Comparison of ENCODE assay signal across 21 mouse cellular contexts in the genomic region with DNA sequence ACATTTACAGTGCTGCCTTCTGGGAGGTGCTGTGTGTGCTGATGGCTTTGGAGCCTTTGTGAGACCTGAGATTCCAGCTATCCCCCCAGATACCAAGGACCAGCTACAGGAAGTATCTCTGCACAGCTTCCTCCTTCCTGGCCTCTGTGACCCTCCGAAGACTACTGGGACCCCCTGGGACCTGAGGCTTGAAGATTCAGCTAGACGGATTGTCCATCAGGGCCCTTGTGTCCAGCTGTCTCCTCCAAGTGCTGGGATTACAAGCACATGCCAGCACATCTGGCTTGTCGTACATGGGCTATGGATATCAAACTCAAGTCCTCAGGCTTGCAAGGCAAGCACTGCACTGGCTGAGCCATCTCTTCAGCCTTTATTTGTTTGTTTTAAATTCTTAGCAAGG.
A peak's percentile ranks its signal among the peaks of the same experiment; 100 is the strongest.
DNase-seq lines count a peak whose midpoint lies in the region; ATAC-seq and TF ChIP-seq lines count a peak whose summit lies in the region.
"Had no signal": no experiment of that assay in that cellular context is flagged by ENCODE, and none has a peak within 500 bp of the region (broad histone marks: within the 10 kb centered on the region; RNA-seq: fewer than 3 reads in every experiment).

No protein-coding gene starts in this region.

- intact Hi-C loops in heart, adult 2 months (cut with DNase I) = no loop called here

- TF ChIP-seq CTCF in heart, adult 2 months (IDR thresholded peaks at IDR 0.05) = no peak
- no peak for TF ChIP-seq CTCF in stomach, postnatal 0 days (IDR thresholded peaks at IDR 0.05; ENCODE audit: low read depth)

- TF ChIP-seq EP300 in heart, adult 2 months (IDR thresholded peaks at IDR 0.05; ENCODE audit: insufficient read depth, low read depth, low read length) = no peak
- no peak for TF ChIP-seq EP300 in stomach, postnatal 0 days (optimal IDR thresholded peaks at IDR 0.05)

- H3K9ac ChIP-seq in heart, adult 2 months (ENCODE audit: low read depth, low read length) = no peak overlapping the region
- H3K9ac ChIP-seq in stomach, embryonic 14.5 days (replicated peaks; ENCODE audit: low read depth, low read length) = no peak overlapping the region
- H3K9ac ChIP-seq in stomach, postnatal 0 days (ENCODE audit: low read length) = no peak overlapping the region
- H3K9ac ChIP-seq: forebrain, embryonic 12.5 days; heart, embryonic 13.5 days; liver, embryonic 12.5 days had no signal

- H3K4me1 ChIP-seq in heart, adult 2 months (ENCODE audit: control insufficient read depth, insufficient read depth, low read length) = no peaks in the 10 kb centered on the region
- 0 out of 2 replicates have a peak, but pooled peaks cover 7% of the 10 kb centered on the region for H3K4me1 ChIP-seq in stomach, embryonic 14.5 days (ENCODE audit: control insufficient read depth, insufficient read depth, low read length)
- H3K4me1 ChIP-seq in stomach, postnatal 0 days (replicated peaks; ENCODE audit: control insufficient read depth, insufficient read depth) = no peaks in the 10 kb centered on the region
- peaks cover 18% of the 10 kb centered on the region for H3K4me1 ChIP-seq in limb, embryonic 10.5 days
- H3K4me1 ChIP-seq: forebrain, embryonic 12.5 days had no signal

- no peak for TF ChIP-seq POLR2A in heart, adult 2 months (IDR thresholded peaks at IDR 0.05; ENCODE audit: insufficient read depth, low read depth, low read length)

- peak; percentile 91 for DNase-seq in heart, adult 11 months
- no peak for DNase-seq in heart, adult 2 months
- DNase-seq in stomach, postnatal 0 days (ENCODE audit: low spot score) = no peak
- no peak for DNase-seq in limb, embryonic 10.5 days (ENCODE audit: low spot score)
- DNase-seq in layer of hippocampus, postnatal 10 days (ENCODE audit: low spot score in 2 of 2) = no peak
- DNase-seq in spleen, postnatal 10 days (ENCODE audit: low spot score in 2 of 2) = no peak
- DNase-seq: adrenal gland, postnatal 25 days; B cell, adult 2 months; cerebellum, adult 18-20 months; kidney, postnatal 36 days; lung, adult 2 months; lung, postnatal 4 days; thymus, adult 18-20 months; thymus, postnatal 4 days had no signal

- ATAC-seq in stomach, embryonic 14.5 days (ENCODE audit: insufficient number of reproducible peaks, insufficient read depth, low FRiP score, low read depth) = no peak
- no peak for ATAC-seq in stomach, postnatal 0 days (ENCODE audit: low FRiP score, low TSS enrichment)
- ATAC-seq: hindbrain, postnatal 0 days; intestine, postnatal 0 days; liver, embryonic 12.5 days had no signal

- no peaks in the 10 kb centered on the region for H3K36me3 ChIP-seq in heart, adult 2 months (ENCODE audit: control insufficient read depth, insufficient read depth, low read length)
- no peaks in the 10 kb centered on the region for H3K36me3 ChIP-seq in stomach, embryonic 14.5 days (ENCODE audit: control insufficient read depth, insufficient read depth, low read length)
- H3K36me3 ChIP-seq in stomach, postnatal 0 days (ENCODE audit: control insufficient read depth, insufficient read depth, low read length) = no peaks in the 10 kb centered on the region
- no peaks in the 10 kb centered on the region for H3K36me3 ChIP-seq in limb, embryonic 10.5 days
- H3K36me3 ChIP-seq: forebrain, embryonic 12.5 days; heart, embryonic 13.5 days; liver, embryonic 12.5 days; midbrain, embryonic 10.5 days had no signal

- H3K27ac ChIP-seq in heart, adult 2 months = no peak overlapping the region
- H3K27ac ChIP-seq in stomach, embryonic 14.5 days (ENCODE audit: low read length) = peak overlapping the region; percentile 3; the same call in 1 of the 2 replicates
- no peak overlapping the region for H3K27ac ChIP-seq in stomach, postnatal 0 days (replicated peaks)
- H3K27ac ChIP-seq in limb, embryonic 10.5 days = peak overlapping the region; percentile 31
- H3K27ac ChIP-seq: forebrain, embryonic 12.5 days; heart, embryonic 13.5 days; hindbrain, postnatal 0 days; liver, embryonic 12.5 days; midbrain, embryonic 10.5 days had no signal

- no peaks in the 10 kb centered on the region for H3K79me2 ChIP-seq in heart, adult 2 months (replicated peaks; ENCODE audit: control insufficient read depth, insufficient read depth, low read length)

- WGBS in heart, adult 2 months = 33% methylated on average over 3 of the region's 3 CpGs
- WGBS in stomach, embryonic 14.5 days = 40% methylated on average over 3 of the region's 3 CpGs
- 28% methylated on average over 3 of the region's 3 CpGs for WGBS in stomach, postnatal 0 days
- 70% methylated on average over 3 of the region's 3 CpGs for WGBS in limb, embryonic 10.5 days

- H3K9me3 ChIP-seq in stomach, embryonic 14.5 days (ENCODE audit: control insufficient read depth, low read depth, low read length) = no peaks in the 10 kb centered on the region
- no peaks in the 10 kb centered on the region for H3K9me3 ChIP-seq in stomach, postnatal 0 days (ENCODE audit: control insufficient read depth, low read length)
- H3K9me3 ChIP-seq in limb, embryonic 10.5 days (replicated peaks) = no peaks in the 10 kb centered on the region
- H3K9me3 ChIP-seq: forebrain, embryonic 12.5 days; heart, embryonic 13.5 days; liver, embryonic 12.5 days; midbrain, embryonic 10.5 days had no signal

- H3K27me3 ChIP-seq in heart, adult 2 months (ENCODE audit: control insufficient read depth, insufficient read depth, low read length) = no peaks in the 10 kb centered on the region
- no peaks in the 10 kb centered on the region for H3K27me3 ChIP-seq in stomach, embryonic 14.5 days (ENCODE audit: control insufficient read depth, insufficient read depth, low read length)
- H3K27me3 ChIP-seq in stomach, postnatal 0 days (ENCODE audit: control insufficient read depth, insufficient read depth, low read length) = no peaks in the 10 kb centered on the region
- H3K27me3 ChIP-seq in limb, embryonic 10.5 days (ENCODE audit: low read depth, poor library complexity, severe bottlenecking) = no peaks in the 10 kb centered on the region
- H3K27me3 ChIP-seq: forebrain, embryonic 12.5 days; liver, embryonic 12.5 days had no signal

- H3K4me3 ChIP-seq in heart, adult 2 months = no peak overlapping the region
- no peak overlapping the region for H3K4me3 ChIP-seq in stomach, embryonic 14.5 days (ENCODE audit: low read depth, low read length)
- no peak overlapping the region for H3K4me3 ChIP-seq in stomach, postnatal 0 days (ENCODE audit: low read depth, low read length)
- no peak overlapping the region for H3K4me3 ChIP-seq in limb, embryonic 10.5 days
- H3K4me3 ChIP-seq: forebrain, embryonic 12.5 days; heart, embryonic 13.5 days; liver, embryonic 12.5 days; midbrain, embryonic 10.5 days had no signal

- no peak overlapping the region for H3K4me2 ChIP-seq in stomach, embryonic 14.5 days (replicated peaks; ENCODE audit: low read depth, low read length)
- no peak overlapping the region for H3K4me2 ChIP-seq in stomach, postnatal 0 days (replicated peaks; ENCODE audit: low read depth)
- H3K4me2 ChIP-seq: forebrain, embryonic 12.5 days; heart, embryonic 13.5 days; liver, embryonic 12.5 days had no signal

Comparison
In these comparisons a context has a peak if more than half of its experiments do, and no peak if none do; other contexts are left out.
1. H3K27ac ChIP-seq: peak in stomach, embryonic 14.5 days (single experiment) and limb, embryonic 10.5 days (single experiment); none in heart, adult 2 months (single experiment) and stomach, postnatal 0 days (single experiment).